Mouse (Mus musculus): ENCODE measurements around the gene Calcrl. TPM values are rescaled to one million over a fixed set of nuclear protein-coding genes. Genes with fewer than 3 reads are reported as not detected.

Calcrl gene
- 11.5 and 18.7 TPM in 2 replicates for polyA plus RNA-seq (2015; fragmentation: Nextera tagmentation; extraction: Ambion mirVana)

- H3K9me3 ChIP-seq (replicated peaks): no peaks in the 10 kb centered on the region
- H3K36me3 ChIP-seq: no peaks in the 10 kb centered on the region
- H3K27me3 ChIP-seq: no peaks in the 10 kb centered on the region
- H3K4me2 ChIP-seq: peak within 1 kb of the TSS; percentile 65
- peak within 1 kb of the TSS; percentile 50 for H3K4me3 ChIP-seq (replicated peaks)
- ATAC-seq (ENCODE audit: low read depth) (peak; percentile 94), DNase-seq (peak; percentile 46)
- H3K27ac ChIP-seq: peak within 1 kb of the TSS; percentile 69
- H3K9ac ChIP-seq: peak within 1 kb of the TSS; percentile 59
- H3K4me1 ChIP-seq (replicated peaks): peaks cover 14% of the 10 kb centered on the region
- 1% methylated on average over 10 of the region's 10 CpGs for WGBS (ENCODE audit: insufficient replicate concordance)
Measured at GRCm38 (mm10) chr2:84425138-84425537, at the start of gene Calcrl. Gene Calcrl (minus strand): TSS chr2:84425411.

GRCm38 (mm10) chr2:84474651-84475050 lies 49.4 kb upstream of the Calcrl start:
- DNase-seq: no peak
- H3K27ac ChIP-seq: no peak overlapping the region

GRCm38 (mm10) chr2:84473941-84474530 lies 48.8 kb upstream of the Calcrl start:
- no peak overlapping the region for H3K4me3 ChIP-seq (replicated peaks)
- H3K4me1 ChIP-seq (replicated peaks): peaks cover 23% of the 10 kb centered on the region
- H3K4me2 ChIP-seq: no peak overlapping the region
- no peak overlapping the region for H3K27ac ChIP-seq
- H3K36me3 ChIP-seq: peaks cover 13% of the 10 kb centered on the region; the same call in 1 of the 2 replicates
- 72% methylated on average over 14 of the region's 14 CpGs for WGBS (ENCODE audit: insufficient replicate concordance)
- no peak overlapping the region for H3K9ac ChIP-seq
- DNase-seq (no peak), ATAC-seq (ENCODE audit: low read depth) (no peak)
- H3K9me3 ChIP-seq (replicated peaks): no peaks in the 10 kb centered on the region
- H3K27me3 ChIP-seq: no peaks in the 10 kb centered on the region

More at GRCm38 (mm10) chr2:84474651-84475050, 49.4 kb upstream of the Calcrl start:
- no peak overlapping the region for H3K4me2 ChIP-seq
- H3K4me3 ChIP-seq (replicated peaks): no peak overlapping the region
- WGBS (ENCODE audit: insufficient replicate concordance): 15% methylated on average over 6 of the region's 6 CpGs
- no peak for ATAC-seq (ENCODE audit: low read depth)
- no peaks in the 10 kb centered on the region for H3K27me3 ChIP-seq
- peaks cover 23% of the 10 kb centered on the region for H3K4me1 ChIP-seq (replicated peaks)
- H3K9me3 ChIP-seq (replicated peaks): no peaks in the 10 kb centered on the region
- H3K9ac ChIP-seq: no peak overlapping the region
- H3K36me3 ChIP-seq: peaks cover 11% of the 10 kb centered on the region; the same call in 1 of the 2 replicates

GRCm38 (mm10) chr2:84467391-84467790 lies 42.2 kb upstream of the Calcrl start:
- 0 out of 2 replicates have a peak, but pooled peaks cover 6% of the 10 kb centered on the region for H3K4me1 ChIP-seq (replicated peaks)
- H3K27me3 ChIP-seq: no peaks in the 10 kb centered on the region
- H3K9ac ChIP-seq: no peak overlapping the region
- WGBS (ENCODE audit: insufficient replicate concordance): 52% methylated on average over 4 of the region's 4 CpGs
- H3K9me3 ChIP-seq (replicated peaks): no peaks in the 10 kb centered on the region
- no peak for DNase-seq
- no peak overlapping the region for H3K4me2 ChIP-seq
- ATAC-seq (ENCODE audit: low read depth): no peak
- H3K36me3 ChIP-seq: peaks cover 11% of the 10 kb centered on the region; the same call in 1 of the 2 replicates
- H3K27ac ChIP-seq: no peak overlapping the region
- H3K4me3 ChIP-seq (replicated peaks): no peak overlapping the region

- H3K9me3 ChIP-seq (replicated peaks): no peaks in the 10 kb centered on the region
- no peak overlapping the region for H3K27ac ChIP-seq
- 0 out of 2 replicates have a peak, but pooled peaks cover 4% of the 10 kb centered on the region for H3K36me3 ChIP-seq
- 0 out of 2 replicates have a peak, but pooled peaks cover 7% of the 10 kb centered on the region for H3K4me1 ChIP-seq (replicated peaks)
- H3K4me2 ChIP-seq: no peak overlapping the region
- ATAC-seq (ENCODE audit: low read depth) (no peak), DNase-seq (no peak)
- no peak overlapping the region for H3K4me3 ChIP-seq (replicated peaks)
- 36% methylated on average over 7 of the region's 7 CpGs for WGBS (ENCODE audit: insufficient replicate concordance)
- no peak overlapping the region for H3K9ac ChIP-seq
- H3K27me3 ChIP-seq: no peaks in the 10 kb centered on the region
Measured at GRCm38 (mm10) chr2:84464956-84465355, 39.7 kb upstream of the Calcrl start.

- Histone ChIP-seq H3K36me3 (no peaks in the 10 kb centered on the region), H3K4me2 (no peak overlapping the region), H3K27ac (no peak overlapping the region), H3K9ac (no peak overlapping the region), H3K27me3 (no peaks in the 10 kb centered on the region), H3K4me1 (replicated peaks) (peaks cover 24% of the 10 kb centered on the region), H3K9me3 (replicated peaks) (no peaks in the 10 kb centered on the region), H3K4me3 (replicated peaks) (no peak overlapping the region)
- WGBS (ENCODE audit: insufficient replicate concordance): 71% methylated on average over 3 of the region's 3 CpGs
- DNase-seq (no peak), ATAC-seq (ENCODE audit: low read depth) (no peak)
Measured at GRCm38 (mm10) chr2:84462411-84462810, 37.2 kb upstream of the Calcrl start.

GRCm38 (mm10) chr2:84459651-84460177 lies 34.5 kb upstream of the Calcrl start:
- peak; percentile 75 for ATAC-seq (ENCODE audit: low read depth)
- Histone ChIP-seq H3K9me3 (replicated peaks) (no peaks in the 10 kb centered on the region), H3K27me3 (no peaks in the 10 kb centered on the region), H3K4me1 (replicated peaks) (peaks cover 23% of the 10 kb centered on the region), H3K27ac (no peak overlapping the region), H3K4me3 (replicated peaks) (no peak overlapping the region), H3K9ac (no peak overlapping the region), H3K36me3 (no peaks in the 10 kb centered on the region), H3K4me2 (no peak overlapping the region; the same call in 1 of the 2 replicates)
- WGBS (ENCODE audit: insufficient replicate concordance): 11% methylated on average over 11 of the region's 11 CpGs
- peak; percentile 19 for DNase-seq

GRCm38 (mm10) chr2:84457221-84457620 lies 32.0 kb upstream of the Calcrl start:
- peaks cover 22% of the 10 kb centered on the region for H3K4me1 ChIP-seq (replicated peaks)
- no peaks in the 10 kb centered on the region for H3K9me3 ChIP-seq (replicated peaks)
- 30% methylated on average over 6 of the region's 6 CpGs for WGBS (ENCODE audit: insufficient replicate concordance)
- no peak overlapping the region for H3K4me2 ChIP-seq
- no peak overlapping the region for H3K27ac ChIP-seq
- no peak overlapping the region for H3K4me3 ChIP-seq (replicated peaks)
- DNase-seq: no peak
- no peaks in the 10 kb centered on the region for H3K27me3 ChIP-seq
- H3K36me3 ChIP-seq: no peaks in the 10 kb centered on the region; the same call in 1 of the 2 replicates
- H3K9ac ChIP-seq: no peak overlapping the region
- ATAC-seq (ENCODE audit: low read depth): peak; percentile 65

GRCm38 (mm10) chr2:84455236-84455799 lies 30.1 kb upstream of the Calcrl start:
- Histone ChIP-seq H3K27me3 (no peaks in the 10 kb centered on the region), H3K36me3 (no peaks in the 10 kb centered on the region; the same call in 1 of the 2 replicates), H3K4me3 (replicated peaks) (no peak overlapping the region), H3K9me3 (replicated peaks) (no peaks in the 10 kb centered on the region), H3K4me1 (replicated peaks) (peaks cover 22% of the 10 kb centered on the region), H3K9ac (no peak overlapping the region), H3K4me2 (no peak overlapping the region), H3K27ac (no peak overlapping the region)
- ATAC-seq (ENCODE audit: low read depth) (peak; percentile 47; the same call in 1 of the 2 replicates), DNase-seq (peak; percentile 38)
- 9% methylated on average over 5 of the region's 5 CpGs for WGBS (ENCODE audit: insufficient replicate concordance)

GRCm38 (mm10) chr2:84454551-84455235 lies 29.5 kb upstream of the Calcrl start:
- Histone ChIP-seq H3K9ac (no peak overlapping the region), H3K4me1 (replicated peaks) (peaks cover 19% of the 10 kb centered on the region), H3K9me3 (replicated peaks) (no peaks in the 10 kb centered on the region), H3K27me3 (no peaks in the 10 kb centered on the region), H3K27ac (no peak overlapping the region), H3K4me2 (no peak overlapping the region), H3K36me3 (no peaks in the 10 kb centered on the region; the same call in 1 of the 2 replicates), H3K4me3 (replicated peaks) (no peak overlapping the region)
- WGBS (ENCODE audit: insufficient replicate concordance): 59% methylated on average over 10 of the region's 10 CpGs
- DNase-seq (no peak), ATAC-seq (ENCODE audit: low read depth) (no peak; the same call in 1 of the 2 replicates)

GRCm38 (mm10) chr2:84454051-84454450 lies 28.8 kb upstream of the Calcrl start:
- DNase-seq: no peak

More at GRCm38 (mm10) chr2:84454051-84454450, 28.8 kb upstream of the Calcrl start:
- Histone ChIP-seq H3K9me3 (replicated peaks) (no peaks in the 10 kb centered on the region), H3K36me3 (no peaks in the 10 kb centered on the region; the same call in 1 of the 2 replicates), H3K4me3 (replicated peaks) (no peak overlapping the region), H3K4me1 (replicated peaks) (peaks cover 15% of the 10 kb centered on the region), H3K27ac (no peak overlapping the region), H3K4me2 (no peak overlapping the region), H3K27me3 (no peaks in the 10 kb centered on the region), H3K9ac (no peak overlapping the region)
- ATAC-seq (ENCODE audit: low read depth): no peak
- WGBS (ENCODE audit: insufficient replicate concordance): 25% methylated on average over 5 of the region's 5 CpGs
